Comparison of ENCODE assay signal across 18 mouse cellular contexts in the genomic region with DNA sequence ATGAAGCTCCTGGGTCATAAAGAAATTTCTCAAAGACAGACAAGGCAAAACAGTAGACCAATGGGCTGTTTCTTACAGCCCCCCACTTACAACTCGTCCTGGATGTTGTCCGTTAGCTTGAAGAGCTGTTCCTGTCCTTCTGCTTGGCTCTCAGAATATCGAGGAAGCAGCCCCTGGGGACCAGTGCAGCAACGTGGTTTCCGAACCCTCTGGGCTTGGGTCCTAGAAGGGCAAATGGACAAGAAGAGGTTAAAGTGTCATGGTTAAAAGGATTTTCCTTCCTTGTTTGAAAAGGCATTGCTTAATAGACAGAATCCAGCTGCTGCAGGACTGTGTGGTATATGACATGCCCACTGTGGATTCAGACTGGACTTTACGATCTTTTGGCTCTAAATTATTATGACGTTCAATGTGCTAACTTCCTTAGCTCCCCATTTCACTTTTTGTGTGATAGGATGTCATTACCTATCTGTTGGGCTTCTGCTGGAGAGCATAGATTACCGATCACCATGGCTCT.
A peak's percentile ranks its signal among the peaks of the same experiment; 100 is the strongest.
DNase-seq lines count a peak whose midpoint lies in the region; TF ChIP-seq lines count a peak whose summit lies in the region.
"Had no signal": no experiment of that assay in that cellular context is flagged by ENCODE, and none has a peak within 500 bp of the region (broad histone marks: within the 10 kb centered on the region; RNA-seq: fewer than 3 reads in every experiment).

No protein-coding gene starts in this region.

- no peak for TF ChIP-seq CTCF in kidney, adult 2 months (conservative IDR thresholded peaks at IDR 0.05; ENCODE audit: insufficient read depth, insufficient read length, low read depth, low read length)
- TF ChIP-seq CTCF in testis, adult 2 months (IDR thresholded peaks at IDR 0.05; ENCODE audit: control insufficient read depth, insufficient read depth, insufficient replicate concordance, low read depth, low read length), result no peak

- no peaks in the 10 kb centered on the region for H3K27me3 ChIP-seq in kidney, adult 2 months (replicated peaks; ENCODE audit: control insufficient read depth, insufficient read depth, low read length)
- no peaks in the 10 kb centered on the region for H3K27me3 ChIP-seq in testis, adult 2 months (ENCODE audit: control insufficient read depth, insufficient read depth, low read length)
- H3K27me3 ChIP-seq: CH12.LX; forebrain, embryonic 12.5 days; midbrain, embryonic 13.5 days had no signal

- WGBS in kidney, adult 2 months, result 65% methylated on average over 8 of the region's 8 CpGs
- 69% methylated on average over 8 of the region's 8 CpGs for WGBS in macrophage (ENCODE audit: missing documents)

- H3K4me3 ChIP-seq in kidney, adult 2 months (ENCODE audit: insufficient read depth, low read depth, low read length), result no peak overlapping the region
- no peak overlapping the region for H3K4me3 ChIP-seq in testis, adult 2 months (ENCODE audit: control insufficient read depth, low read depth, low read length)
- no peak overlapping the region for H3K4me3 ChIP-seq in macrophage (ENCODE audit: inconsistent target)
- H3K4me3 ChIP-seq: forebrain, embryonic 12.5 days; hindbrain, embryonic 10.5 days; left cerebral cortex, adult 2 months; midbrain, embryonic 13.5 days; myocyte had no signal

- peaks cover 28% of the 10 kb centered on the region for H3K4me1 ChIP-seq in kidney, adult 2 months (ENCODE audit: control insufficient read depth, insufficient read depth, low read length)
- peaks cover 2% of the 10 kb centered on the region; the same call in 1 of the 2 replicates for H3K4me1 ChIP-seq in testis, adult 2 months (ENCODE audit: control insufficient read depth, insufficient read depth, low read length)
- H3K4me1 ChIP-seq: forebrain, embryonic 12.5 days; midbrain, embryonic 13.5 days had no signal

- peak; percentile 40 for DNase-seq in adrenal gland, postnatal 14 days
- no peak for DNase-seq in adrenal gland, adult 18-20 months (ENCODE audit: low spot score in 2 of 2)
- DNase-seq in kidney, adult 2 months, result peak; percentile 58
- DNase-seq in kidney, adult 11 months, result no peak
- no peak for DNase-seq in testis, postnatal 10 days (ENCODE audit: low spot score)
- no peak for DNase-seq in ovary, postnatal 10 days (ENCODE audit: low spot score)
- DNase-seq: cerebellum, adult 2 months; gastrocnemius, postnatal 36 days; right cerebral cortex, adult 18-20 months; thymus, postnatal 25 days had no signal

- H3K36me3 ChIP-seq in kidney, adult 2 months (ENCODE audit: control insufficient read depth, insufficient read depth, low read length), result no peaks in the 10 kb centered on the region
- no peaks in the 10 kb centered on the region for H3K36me3 ChIP-seq in testis, adult 2 months (ENCODE audit: control insufficient read depth, insufficient read depth, low read length)
- H3K36me3 ChIP-seq in macrophage (ENCODE audit: inconsistent target), result no peaks in the 10 kb centered on the region
- H3K36me3 ChIP-seq: hindbrain, embryonic 10.5 days had no signal

- H3K27ac ChIP-seq in kidney, adult 2 months (ENCODE audit: insufficient read depth, low read depth, low read length), result peak overlapping the region; percentile 58
- peak overlapping the region; percentile 74 for H3K27ac ChIP-seq in testis, adult 2 months (ENCODE audit: control insufficient read depth, insufficient read depth, low read depth, low read length)
- H3K27ac ChIP-seq in macrophage, result peak overlapping the region; percentile 100
- H3K27ac ChIP-seq: forebrain, embryonic 12.5 days; left cerebral cortex, adult 2 months; midbrain, embryonic 13.5 days had no signal

- peaks cover 48% of the 10 kb centered on the region; the same call in 1 of the 2 replicates for H3K79me2 ChIP-seq in macrophage (ENCODE audit: inconsistent target)

- no peak for TF ChIP-seq POLR2A in kidney, adult 2 months (IDR thresholded peaks at IDR 0.05; ENCODE audit: low read depth, low read length)
- no peak for TF ChIP-seq POLR2A in testis, adult 2 months (IDR thresholded peaks at IDR 0.05; ENCODE audit: control insufficient read depth, low read depth, low read length)

Comparison
In these comparisons a context has a peak if more than half of its experiments do, and no peak if none do; other contexts are left out.
1. DNase-seq: peak in adrenal gland, postnatal 14 days (single experiment) and kidney, adult 2 months (single experiment); none in adrenal gland, adult 18-20 months (0 of 2), kidney, adult 11 months (single experiment), testis, postnatal 10 days (single experiment) and ovary, postnatal 10 days (single experiment).
2. Peak in every context shown above with its lines, with median percentiles within 50 percentile points of each other: H3K27ac ChIP-seq.